Mouse (Mus musculus) brown adipose tissue, adult 24 weeks (tissue): ENCODE measurements around the gene 4930452B06Rik. TPM values are rescaled to one million over a fixed set of nuclear protein-coding genes. Genes with fewer than 3 reads are reported as not detected.

Experiments
- H3K27ac ChIP-seq: fragments of 200-500 bp; replicated peaks from 2 replicates; pipeline ENCODE4 v1.5.1; 2012; ENCODE audit warnings: low read depth, mild to moderate bottlenecking, low read length
- H3K4me1 ChIP-seq: fragments of 200-500 bp; 2 replicates; pipeline ENCODE4 v1.6.1; 2012; ENCODE audit warnings: low read length, mixed read lengths; ENCODE audit not compliant: control insufficient read depth, insufficient read depth, insufficient read length
- H3K4me3 ChIP-seq: fragments of 200-500 bp; 2 replicates; pipeline ENCODE4 v1.5.1; 2012; ENCODE audit warnings: low read depth, mild to moderate bottlenecking, low read length, moderate library complexity; ENCODE audit not compliant: insufficient read depth
- polyA plus RNA-seq: library from polyadenylated mRNA; stranded (reverse); fragments of >200 nt; gene quantifications from 2 replicates; pipeline ENCODE4 v1.2.4, GENCODE M21; 2012; ENCODE audit not compliant: missing spikeins, insufficient read depth, insufficient read length

4930452B06Rik gene
- polyA plus RNA-seq, 1 experiment = not detected

DNA sequence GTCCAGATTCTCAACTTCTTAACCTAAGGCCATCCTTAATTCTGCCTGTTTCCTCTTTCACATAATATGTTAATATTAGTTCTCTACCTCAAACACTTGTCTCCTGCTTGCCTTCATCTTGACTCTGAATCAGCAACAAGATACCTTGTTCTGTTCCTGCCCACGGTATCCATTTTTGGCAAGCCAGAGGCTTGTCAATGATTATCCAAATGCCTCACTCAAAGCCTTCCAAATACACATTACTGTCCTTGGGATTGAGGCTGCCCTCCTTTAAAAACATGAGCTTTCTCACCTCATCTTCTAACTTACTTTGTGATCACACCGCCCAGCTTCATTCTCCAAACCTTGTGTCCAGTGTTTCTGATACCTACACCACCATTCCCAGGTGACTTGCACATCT, 170.3 kb downstream of the 4930452B06Rik start:
- no peak overlapping the region for H3K27ac ChIP-seq
- H3K4me1 ChIP-seq = no peaks in the 10 kb centered on the region
- H3K4me3 ChIP-seq = no peak overlapping the region

DNA sequence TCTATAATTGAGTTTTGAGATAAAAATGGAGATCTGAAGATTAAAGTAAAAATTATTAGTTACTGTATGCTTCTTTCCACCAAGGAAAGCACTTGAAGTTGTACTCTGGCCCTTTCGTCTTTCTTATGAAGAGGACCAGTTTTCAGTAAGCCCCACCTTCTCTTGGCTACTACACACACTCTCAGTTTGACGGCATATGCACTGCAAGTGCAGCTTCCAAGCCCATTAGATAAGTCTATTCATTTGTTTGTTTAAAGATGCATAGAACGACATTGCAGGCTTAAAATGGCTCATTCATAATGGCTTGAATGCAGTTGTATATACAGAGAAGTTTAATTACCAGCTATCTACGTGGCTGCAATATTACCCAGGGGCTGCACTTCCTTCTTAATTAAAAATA, 171.1 kb downstream of the 4930452B06Rik start:
- no peak overlapping the region for H3K4me3 ChIP-seq
- H3K27ac ChIP-seq = no peak overlapping the region
- no peaks in the 10 kb centered on the region for H3K4me1 ChIP-seq

DNA sequence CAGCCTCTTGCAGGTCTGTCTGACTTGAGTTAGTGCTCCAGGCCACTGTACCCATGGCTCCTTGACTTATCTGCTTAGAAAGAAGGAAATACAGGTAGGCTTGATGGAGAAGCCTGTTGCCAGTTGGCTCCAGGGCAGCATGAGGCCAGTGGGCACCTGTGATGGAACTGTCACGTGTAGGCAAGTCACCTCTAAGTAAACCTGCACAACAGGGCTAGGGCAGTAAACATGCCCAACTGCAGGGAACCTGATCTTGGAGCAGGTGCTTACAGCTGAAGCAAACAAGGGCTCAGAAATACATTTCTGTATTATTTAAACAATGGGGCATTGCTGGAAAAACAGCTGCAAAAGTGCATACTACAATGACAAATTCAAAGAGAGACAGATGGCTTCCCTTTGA, 171.8 kb downstream of the 4930452B06Rik start:
- Histone ChIP-seq H3K27ac (no peak overlapping the region), H3K4me1 (no peaks in the 10 kb centered on the region), H3K4me3 (no peak overlapping the region)

DNA sequence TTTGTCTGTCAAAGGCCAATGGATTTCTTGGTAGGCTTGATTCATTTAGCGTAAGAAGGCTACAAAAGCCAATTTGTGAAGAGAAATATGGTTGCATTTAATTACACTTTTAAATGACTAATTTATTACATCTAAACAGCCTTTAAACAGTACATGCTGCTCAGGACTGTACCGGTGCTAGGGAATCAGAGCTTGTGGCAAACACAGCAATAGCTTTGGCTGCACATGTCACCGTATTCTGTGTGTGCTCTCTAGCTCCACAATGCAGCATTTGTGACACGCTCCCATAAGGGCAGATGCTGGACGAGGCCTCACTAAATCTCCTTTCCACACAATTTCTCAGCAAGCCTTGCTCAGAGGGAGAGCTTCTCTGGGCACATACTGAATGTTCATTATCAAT, 187.9 kb downstream of the 4930452B06Rik start:
- Histone ChIP-seq H3K4me1 (no peaks in the 10 kb centered on the region), H3K4me3 (no peak overlapping the region)

DNA sequence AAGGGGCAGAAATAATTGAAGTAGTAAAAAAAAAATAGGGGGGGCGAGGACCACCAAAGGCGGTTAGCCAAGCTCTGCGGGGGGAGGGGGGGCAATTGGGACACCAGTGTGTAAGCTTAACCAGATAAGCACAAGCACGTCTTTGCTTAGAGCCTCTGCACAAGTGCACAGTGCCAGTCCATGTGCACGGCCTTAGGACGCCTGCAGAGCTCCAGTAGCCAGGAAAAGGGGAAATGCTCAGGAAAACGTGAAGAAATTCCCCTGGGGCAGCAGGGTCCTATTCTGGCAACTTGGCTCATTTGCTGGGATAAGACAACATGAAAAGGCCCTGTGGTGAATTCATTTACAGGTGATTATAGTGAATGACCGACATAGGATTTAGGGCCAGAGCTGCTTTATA, 188.7 kb downstream of the 4930452B06Rik start:
- H3K27ac ChIP-seq = no peak overlapping the region
- no peak overlapping the region for H3K4me3 ChIP-seq
- no peaks in the 10 kb centered on the region for H3K4me1 ChIP-seq

More for the DNA sequence above, 187.9 kb downstream of the 4930452B06Rik start:
- no peak overlapping the region for H3K27ac ChIP-seq

DNA sequence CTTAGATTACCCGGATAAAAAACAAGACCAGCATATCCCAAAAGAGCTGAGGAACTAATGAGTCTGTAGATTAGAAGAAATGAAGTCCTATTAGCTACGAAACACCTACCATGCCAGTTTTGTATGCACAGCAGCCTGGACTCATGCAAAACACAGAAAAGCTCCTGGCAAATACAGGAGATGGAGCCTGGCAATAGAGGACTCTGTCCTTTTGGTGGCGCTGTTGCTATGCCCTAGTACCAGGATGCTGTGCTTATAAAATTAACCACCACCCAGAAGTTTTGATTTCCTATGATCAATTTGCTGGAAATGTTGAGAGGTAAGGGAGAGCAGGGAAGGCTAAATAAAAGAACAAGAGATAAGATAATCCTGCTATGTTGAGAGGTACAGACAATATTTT, 189.4 kb downstream of the 4930452B06Rik start:
- no peak overlapping the region for H3K27ac ChIP-seq
- no peak overlapping the region for H3K4me3 ChIP-seq
- H3K4me1 ChIP-seq = no peaks in the 10 kb centered on the region

DNA sequence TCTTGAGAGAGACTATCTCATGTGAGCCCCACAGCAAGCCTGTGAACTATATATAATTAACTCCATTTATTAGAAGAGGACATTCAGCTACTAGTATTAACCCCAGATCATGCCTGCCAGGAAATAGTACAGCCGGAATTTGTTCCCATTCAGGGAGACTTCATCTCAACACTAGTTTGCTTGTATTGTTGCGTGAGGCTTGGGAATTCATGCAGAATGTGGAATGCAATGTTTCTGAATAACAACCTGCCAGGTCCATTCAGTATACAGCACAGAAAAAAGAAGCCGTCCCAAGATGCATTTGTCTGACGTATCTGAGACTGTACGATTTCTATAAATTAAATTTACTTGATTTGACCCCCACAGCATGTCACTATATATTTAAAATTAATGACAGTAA, 190.2 kb downstream of the 4930452B06Rik start:
- Histone ChIP-seq H3K4me3 (no peak overlapping the region), H3K4me1 (no peaks in the 10 kb centered on the region), H3K27ac (no peak overlapping the region)

DNA sequence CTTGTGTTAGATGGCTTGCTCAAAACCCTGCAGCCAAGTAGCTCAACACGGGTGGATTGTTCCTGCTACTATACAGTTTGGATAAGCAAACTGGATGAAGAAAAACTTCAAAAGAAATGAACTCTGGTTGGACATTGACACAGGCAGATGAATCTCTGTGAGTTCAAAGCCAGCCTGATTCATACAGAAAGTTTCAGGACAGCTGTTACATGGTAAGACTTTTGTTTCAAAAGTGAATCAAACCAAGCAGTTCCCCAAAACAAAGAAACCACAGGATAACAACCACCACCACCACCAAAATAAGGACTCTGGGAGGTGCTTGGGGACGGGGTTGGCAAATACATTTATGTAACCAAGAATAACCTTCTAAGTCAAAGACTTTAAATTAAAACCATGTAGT, 193.2 kb downstream of the 4930452B06Rik start:
- no peak overlapping the region for H3K4me3 ChIP-seq
- no peaks in the 10 kb centered on the region for H3K4me1 ChIP-seq
- H3K27ac ChIP-seq = no peak overlapping the region

DNA sequence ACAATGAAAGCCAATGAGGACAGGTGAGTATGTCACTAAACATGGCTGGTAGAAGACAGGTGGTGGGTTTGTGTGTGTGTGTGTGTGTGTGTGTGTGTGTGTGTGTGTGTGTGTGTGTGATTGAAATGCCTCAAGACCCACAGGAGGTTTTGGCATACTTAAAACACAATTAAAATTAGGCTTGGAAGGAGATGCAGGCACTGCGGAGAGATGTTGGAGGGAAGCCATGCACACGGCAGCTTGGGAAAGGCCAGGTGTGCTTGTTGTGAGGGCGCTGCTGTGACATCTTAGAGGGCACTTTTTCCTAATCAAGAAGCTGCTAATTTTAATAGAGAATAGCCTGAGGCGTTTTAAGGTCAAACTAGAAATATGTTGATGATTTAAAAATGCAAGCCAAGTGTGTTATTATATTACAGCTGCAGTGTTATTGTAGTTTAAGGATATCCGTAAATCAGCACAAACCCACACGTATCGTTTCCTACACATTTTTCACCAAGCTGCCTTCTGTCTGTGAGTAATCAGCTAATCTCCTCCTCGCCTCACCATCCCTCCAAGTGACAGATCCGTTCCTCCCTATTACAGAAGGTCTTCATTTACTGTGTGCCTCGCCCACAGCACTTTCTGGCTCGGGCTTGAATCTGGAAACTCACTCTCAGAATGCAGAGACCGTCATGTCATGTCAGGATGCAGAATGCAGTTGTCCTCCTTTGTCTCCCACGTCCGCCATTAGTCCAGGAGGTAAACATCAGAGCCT, 201.5 kb downstream of the 4930452B06Rik start:
- Histone ChIP-seq H3K27ac (no peak overlapping the region), H3K4me1 (no peaks in the 10 kb centered on the region), H3K4me3 (no peak overlapping the region)

DNA sequence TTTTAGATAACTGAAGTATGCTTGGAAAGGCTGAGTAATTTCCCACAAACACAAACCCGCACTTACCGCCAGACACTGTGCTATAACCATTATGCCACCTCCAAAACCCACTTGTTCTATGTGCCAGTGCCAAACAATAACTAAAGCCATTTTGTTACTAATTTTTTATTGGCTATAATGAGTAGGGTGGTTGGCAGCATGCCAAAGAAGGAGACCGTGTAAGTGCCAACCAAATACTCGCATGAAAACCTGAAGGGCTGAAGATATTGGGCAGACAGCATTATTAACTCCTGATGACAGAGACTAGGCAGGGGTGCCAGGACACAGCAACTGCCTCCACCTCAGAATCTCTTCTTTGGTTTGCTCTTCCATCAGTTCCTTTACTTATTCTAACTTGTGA, 203.1 kb downstream of the 4930452B06Rik start:
- Histone ChIP-seq H3K27ac (no peak overlapping the region), H3K4me1 (no peaks in the 10 kb centered on the region), H3K4me3 (no peak overlapping the region)

DNA sequence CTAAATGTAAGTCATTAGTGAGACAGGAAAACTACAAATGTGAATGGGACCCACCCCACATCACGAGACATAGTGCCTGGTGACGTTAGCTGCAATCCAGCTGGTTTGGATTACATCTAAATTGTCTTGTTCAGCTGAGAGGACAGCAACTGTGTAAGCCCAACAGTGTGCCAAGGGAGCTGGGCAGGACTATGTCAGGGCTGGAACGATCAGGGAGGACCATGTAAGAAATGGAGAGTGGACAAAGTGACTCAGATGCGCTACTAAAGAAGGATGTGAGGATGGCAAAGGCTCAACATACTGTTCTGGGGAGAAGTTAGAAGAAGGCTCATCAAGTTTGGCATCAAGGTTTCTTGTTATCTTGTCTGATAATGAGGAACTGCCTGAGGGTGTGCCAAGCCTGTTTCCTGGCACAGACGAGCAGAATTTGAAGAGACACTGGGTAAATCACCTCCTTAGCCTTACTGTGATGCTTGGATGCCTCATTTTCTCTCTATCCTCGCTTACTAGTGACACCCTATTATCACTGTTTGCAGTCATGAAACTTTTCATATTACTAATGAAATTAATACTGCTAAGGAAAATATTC, 203.6 kb downstream of the 4930452B06Rik start:
- no peak overlapping the region for H3K4me3 ChIP-seq
- H3K4me1 ChIP-seq = no peaks in the 10 kb centered on the region
- H3K27ac ChIP-seq = no peak overlapping the region

DNA sequence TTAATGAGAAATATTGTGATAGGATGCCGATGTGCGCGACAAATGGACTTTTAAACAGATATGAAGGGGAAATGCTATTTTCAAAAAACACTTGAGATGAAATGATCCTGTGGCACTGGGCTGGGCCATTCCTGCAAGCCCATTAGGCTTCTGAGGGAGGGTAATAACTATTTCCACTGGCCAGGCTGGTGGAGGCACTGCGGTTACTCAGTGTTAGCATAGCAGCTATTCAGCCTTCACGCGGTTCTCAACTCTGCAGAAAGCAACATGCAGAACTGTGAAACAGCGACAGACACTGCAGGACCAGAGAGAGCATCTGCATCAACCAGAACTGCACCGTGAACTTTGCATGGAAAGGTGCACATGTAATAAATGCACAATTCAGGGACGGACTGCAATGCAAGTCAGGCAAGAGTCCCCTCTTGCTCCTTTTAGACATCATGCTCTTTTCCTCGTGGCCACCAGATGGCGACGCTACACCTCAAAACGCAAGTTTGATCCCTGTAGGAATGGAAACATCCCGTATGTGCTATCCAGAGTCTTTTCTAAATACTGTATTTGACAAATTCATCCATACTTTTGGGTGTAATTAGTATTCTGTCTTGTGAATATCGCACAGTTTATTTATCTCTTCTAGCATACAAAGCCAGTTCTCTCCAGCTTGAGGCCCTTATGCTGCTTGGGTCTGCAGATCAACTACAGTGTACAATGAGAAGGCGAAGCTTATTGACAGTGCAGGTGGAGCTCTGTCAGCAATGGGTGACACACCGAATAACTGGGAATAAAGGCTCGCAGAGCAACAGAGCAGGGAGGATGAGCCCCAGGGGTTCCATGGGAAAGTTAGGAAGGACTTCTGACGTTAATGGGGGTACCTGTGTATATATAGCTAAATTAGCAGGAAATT, 205.6 kb downstream of the 4930452B06Rik start:
- Histone ChIP-seq H3K4me1 (no peaks in the 10 kb centered on the region), H3K27ac (no peak overlapping the region), H3K4me3 (no peak overlapping the region)

DNA sequence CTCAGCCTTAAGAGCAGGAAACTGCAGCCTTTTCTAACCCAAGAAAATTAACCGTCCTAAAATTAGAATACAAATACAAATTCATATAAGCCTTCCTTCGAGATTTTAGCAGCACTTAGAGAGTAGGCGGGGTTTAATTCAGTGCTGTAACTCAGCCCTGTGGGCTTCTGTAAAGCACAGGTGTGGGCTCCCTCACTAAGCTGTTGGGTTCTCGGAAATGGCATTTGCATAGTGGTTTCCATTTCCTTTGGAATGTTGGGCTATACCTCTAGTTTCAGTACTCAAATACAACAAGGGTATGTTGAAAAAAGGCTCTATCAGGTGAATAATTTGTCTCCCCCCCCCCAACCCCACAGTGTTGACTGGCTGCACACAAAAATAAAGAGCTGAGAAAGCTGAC, 206.3 kb downstream of the 4930452B06Rik start:
- H3K27ac ChIP-seq = no peak overlapping the region
- H3K4me3 ChIP-seq = no peak overlapping the region
- no peaks in the 10 kb centered on the region for H3K4me1 ChIP-seq

DNA sequence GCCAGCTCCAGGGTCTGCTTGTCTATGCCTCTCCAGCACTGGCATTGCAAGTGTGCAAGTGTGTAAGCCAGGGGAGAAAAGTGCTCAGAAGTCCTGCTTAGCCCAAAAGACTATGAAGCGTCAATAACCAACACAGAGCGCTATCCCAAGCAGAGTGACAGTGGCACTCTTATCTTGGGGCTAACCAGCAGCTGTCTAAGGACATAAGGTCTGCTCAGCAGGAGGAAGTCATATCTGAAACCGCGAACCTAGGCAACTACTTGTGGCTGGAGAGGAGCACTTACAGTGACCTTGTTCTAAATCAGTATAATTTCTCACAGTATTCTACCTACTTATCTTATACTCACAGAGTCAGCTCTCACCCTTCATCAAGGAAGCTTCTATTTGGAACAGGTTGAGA, 214.9 kb downstream of the 4930452B06Rik start:
- no peak overlapping the region for H3K4me3 ChIP-seq
- no peak overlapping the region for H3K27ac ChIP-seq
- no peaks in the 10 kb centered on the region for H3K4me1 ChIP-seq

DNA sequence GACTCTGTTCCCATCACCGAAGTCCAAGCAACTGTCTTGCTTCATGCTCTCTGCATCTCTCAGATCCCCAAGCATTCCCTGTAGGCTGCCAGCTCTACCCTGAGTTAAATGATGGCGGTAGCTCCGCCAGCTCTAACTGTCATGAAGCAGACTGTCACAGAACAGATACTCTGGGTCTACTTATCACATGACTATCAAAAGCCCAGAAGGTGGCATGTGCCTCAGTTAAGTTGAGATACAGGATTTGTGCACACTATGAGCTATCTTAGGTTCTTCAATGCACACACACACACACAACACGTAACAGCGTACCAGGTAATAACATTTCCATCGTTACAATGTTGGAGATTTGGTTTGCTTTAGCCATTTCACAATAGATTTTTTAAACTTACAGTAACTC, 215.7 kb downstream of the 4930452B06Rik start:
- H3K27ac ChIP-seq = no peak overlapping the region
- H3K4me3 ChIP-seq = no peak overlapping the region
- H3K4me1 ChIP-seq = no peaks in the 10 kb centered on the region
